Mouse (Mus musculus): ENCODE results near the gene Luc7l2. TPM values are rescaled to one million over a fixed set of nuclear protein-coding genes. Genes with fewer than 3 reads are reported as not detected.

Luc7l2 gene
- total RNA-seq (2012; rRNA removed) (51.8 and 54.8 TPM in 2 replicates), polyA plus RNA-seq (2012; ENCODE audit: insufficient read depth in 1 of 2, insufficient read length in 2 of 2, low read depth in 1 of 2, low replicate concordance in 2 of 2, missing spikeins in 1 of 2) (100 to 1,000 TPM; 118 to 129 TPM)

- H3K4me1 ChIP-seq (ENCODE audit: control insufficient read depth in 1 of 2, insufficient read depth in 2 of 2, low read length in 2 of 2): peaks cover 12 to 16% of the 10 kb centered on the region in 2 experiments
- peaks cover 37% of the 10 kb centered on the region for H3K79me2 ChIP-seq (ENCODE audit: control insufficient read depth, insufficient read depth, low read length, poor library complexity)
- H3K4me3 ChIP-seq (ENCODE audit: control insufficient read depth in 1 of 2, insufficient read depth in 1 of 2, low read depth in 2 of 2, low read length in 2 of 2): peak within 1 kb of the TSS; percentile 92 to 94
These were observed at the start of gene Luc7l2 for GRCm38 (mm10) chr6:38551062-38551988. Gene Luc7l2, plus strand, starts transcription at chr6:38551334.

GRCm38 (mm10) chr6:38512096-38512495 lies 39.0 kb upstream of the Luc7l2 start:
- H3K36me3 ChIP-seq (ENCODE audit: control insufficient read depth in 1 of 2, insufficient read depth in 2 of 2, low read length in 2 of 2): peaks cover 6 to 16% of the 10 kb centered on the region in 2 experiments; a peak in 3 of 4 replicates

More at GRCm38 (mm10) chr6:38551062-38551988, at the start of gene Luc7l2:
- Histone ChIP-seq H3K36me3 (ENCODE audit: control insufficient read depth in 1 of 2, insufficient read depth in 2 of 2, low read length in 2 of 2) (peaks cover 21 to 34% of the 10 kb centered on the region in 2 experiments), H3K27ac (ENCODE audit: control insufficient read depth, low read depth, low read length) (peak within 1 kb of the TSS; percentile 98), H3K9me3 (replicated peaks; ENCODE audit: insufficient read depth, low read length) (no peaks in the 10 kb centered on the region), H3K9ac (ENCODE audit: control insufficient read depth, low read depth, low read length, poor library complexity, severe bottlenecking) (peak within 1 kb of the TSS; percentile 95), H3K27me3 (ENCODE audit: control insufficient read depth in 1 of 2, insufficient read depth in 2 of 2, low read length in 2 of 2) (no peaks in the 10 kb centered on the region)
- peak; percentile 36 for TF ChIP-seq NRF1 (IDR thresholded peaks at IDR 0.05; ENCODE audit: insufficient read depth, low read depth, low read length, poor library complexity, severe bottlenecking)
- TF ChIP-seq JUND (IDR thresholded peaks at IDR 0.05; ENCODE audit: low read depth, low read length): no peak
- TF ChIP-seq ZMIZ1 (IDR thresholded peaks at IDR 0.05; ENCODE audit: low read depth, low read length): peak; percentile 89
- TF ChIP-seq POLR2A (IDR thresholded peaks at IDR 0.05; ENCODE audit: control insufficient read depth in 1 of 2, insufficient read depth in 1 of 2, low read depth in 1 of 2, low read length in 2 of 2, poor library complexity in 1 of 2): peak; percentile 76 to 98
- peak; percentile 87 for TF ChIP-seq TBP (IDR thresholded peaks at IDR 0.05; ENCODE audit: low read depth, low read length)
- no peak for TF ChIP-seq RCOR1 (IDR thresholded peaks at IDR 0.05; ENCODE audit: low read depth, low read length)
- TF ChIP-seq BHLHE40 (IDR thresholded peaks at IDR 0.05; ENCODE audit: borderline replicate concordance, low read depth, low read length): no peak
- TF ChIP-seq TCF12 (IDR thresholded peaks at IDR 0.05; ENCODE audit: low read depth, low read length): peak; percentile 77
- peak; percentile 92 for TF ChIP-seq POLR2AphosphoS2 (IDR thresholded peaks at IDR 0.05; ENCODE audit: low read length)
- 0 out of 2 replicates have a peak, but pooled peaks have one; percentile 52 for TF ChIP-seq UBTF (IDR thresholded peaks at IDR 0.05; ENCODE audit: borderline replicate concordance, insufficient read depth, low read depth, low read length)
- TF ChIP-seq E2F4 (IDR thresholded peaks at IDR 0.05; ENCODE audit: borderline replicate concordance, low read depth, low read length): 0 out of 2 replicates have a peak, but pooled peaks have one; percentile 9
- TF ChIP-seq GABPA (IDR thresholded peaks at IDR 0.05; ENCODE audit: low read depth, low read length): no peak
- no peak for TF ChIP-seq TAL1 (IDR thresholded peaks at IDR 0.05; ENCODE audit: low read length)
- TF ChIP-seq ZKSCAN1 (IDR thresholded peaks at IDR 0.05; ENCODE audit: low read depth, low read length): peak; percentile 62; the same call in 1 of the 2 replicates
- 0 out of 2 replicates have a peak, but pooled peaks have one; percentile 43 for TF ChIP-seq POLR2AphosphoS5 (IDR thresholded peaks at IDR 0.05; ENCODE audit: borderline replicate concordance, low read depth, low read length)
- no peak; the same call in 1 of the 2 replicates for TF ChIP-seq SIN3A (IDR thresholded peaks at IDR 0.05; ENCODE audit: low read length)
- TF ChIP-seq MXI1 (IDR thresholded peaks at IDR 0.05; ENCODE audit: low read depth, low read length): peak; percentile 19
- no peak for TF ChIP-seq GATA1 (IDR thresholded peaks at IDR 0.05; ENCODE audit: low read depth, low read length)
- peak; percentile 99 for TF ChIP-seq ZNF384 (IDR thresholded peaks at IDR 0.05; ENCODE audit: low read depth, low read length)
- peak; percentile 62 for TF ChIP-seq MYB (IDR thresholded peaks at IDR 0.05; ENCODE audit: low read depth, low read length)
- peak; percentile 88 for TF ChIP-seq HCFC1 (IDR thresholded peaks at IDR 0.05; ENCODE audit: low read depth, low read length)
- 0 out of 2 replicates have a peak, but pooled peaks have one; percentile 12 for TF ChIP-seq MAX (IDR thresholded peaks at IDR 0.05; ENCODE audit: low read length)
- TF ChIP-seq MYC (IDR thresholded peaks at IDR 0.05; ENCODE audit: low read depth, low read length): no peak
- 0 out of 2 replicates have a peak, but pooled peaks have one; percentile 3 for TF ChIP-seq ZC3H11A (IDR thresholded peaks at IDR 0.05; ENCODE audit: low read depth, low read length)
- TF ChIP-seq SMC3 (IDR thresholded peaks at IDR 0.05; ENCODE audit: low read depth, low read length): no peak
- TF ChIP-seq NELFE (IDR thresholded peaks at IDR 0.05; ENCODE audit: low read depth, low read length): peak; percentile 98
- peak; percentile 99 for TF ChIP-seq CHD2 (IDR thresholded peaks at IDR 0.05; ENCODE audit: low read length)
- TF ChIP-seq EP300 (IDR thresholded peaks at IDR 0.05; ENCODE audit: low read depth in 1 of 2, low read length in 2 of 2): peak in 1 of 2 experiments; percentile 50; a peak in 2 of 4 replicates
- peak; percentile 100 for DNase-seq (ENCODE audit: low read depth, low spot score)

More at GRCm38 (mm10) chr6:38512096-38512495, 39.0 kb upstream of the Luc7l2 start:
- Histone ChIP-seq H3K4me1 (ENCODE audit: control insufficient read depth in 1 of 2, insufficient read depth in 2 of 2, low read length in 2 of 2) (peaks cover 10 to 15% of the 10 kb centered on the region in 2 experiments), H3K9ac (ENCODE audit: control insufficient read depth, low read depth, low read length, poor library complexity, severe bottlenecking) (no peak overlapping the region), H3K9me3 (replicated peaks; ENCODE audit: insufficient read depth, low read length) (no peaks in the 10 kb centered on the region), H3K79me2 (ENCODE audit: control insufficient read depth, insufficient read depth, low read length, poor library complexity) (no peaks in the 10 kb centered on the region), H3K27me3 (ENCODE audit: control insufficient read depth in 1 of 2, insufficient read depth in 2 of 2, low read length in 2 of 2) (no peaks in the 10 kb centered on the region), H3K27ac (ENCODE audit: control insufficient read depth, low read depth, low read length) (no peak overlapping the region), H3K4me3 (ENCODE audit: control insufficient read depth in 1 of 2, insufficient read depth in 1 of 2, low read depth in 2 of 2, low read length in 2 of 2) (no peak overlapping the region)
- peak; percentile 30 for DNase-seq (ENCODE audit: low read depth, low spot score)
- TF ChIP-seq ZC3H11A (IDR thresholded peaks at IDR 0.05; ENCODE audit: low read depth, low read length): no peak
- TF ChIP-seq CTCF (IDR thresholded peaks at IDR 0.05 in 2 of 3, conservative IDR thresholded peaks at IDR 0.05 in 1 of 3; ENCODE audit: control insufficient read depth in 1 of 3, insufficient read depth in 1 of 3, low read depth in 2 of 3, low read length in 3 of 3, poor library complexity in 1 of 3, severe bottlenecking in 1 of 3): peak in 1 of 3 experiments; percentile 33; a peak in 2 of 6 replicates
